Mouse (Mus musculus) small intestine, adult 2 months (tissue): ENCODE measurements around the gene Gphn.

Experiments used
- CTCF ChIP-seq: fragments of 200-500 bp; IDR thresholded peaks from 2 replicates; pipeline ENCODE4 v1.5.1; 2012; ENCODE audit warnings: low read depth, mild to moderate bottlenecking, control low read depth, inconsistent platforms, low read length, moderate library complexity, mixed read lengths; ENCODE audit not compliant: insufficient replicate concordance, insufficient read length; ENCODE audit errors: extremely low read depth
- POLR2A ChIP-seq: fragments of 200-500 bp; IDR thresholded peaks from 2 replicates; pipeline ENCODE4 v1.6.1; 2012; ENCODE audit warnings: low read depth, mild to moderate bottlenecking, control low read depth, inconsistent platforms, low read length, moderate library complexity

GRCm38 (mm10) chr12:78678807-78679189 lies 452.6 kb downstream of the Gphn start:
- TF ChIP-seq CTCF (no peak), POLR2A (no peak)
